Mouse (Mus musculus) erythroblast, embryonic 14.5 days (primary cell): ENCODE data around the gene Padi4.

Source experiments
- GATA1 ChIP-seq: IDR thresholded peaks from 2 replicates; pipeline ENCODE4 v1.6.1; 2012; ENCODE audit warnings: low read length, inconsistent platforms, mixed read lengths
- TAL1 ChIP-seq: IDR thresholded peaks from 3 replicates; pipeline ENCODE4 v1.6.1; 2012; ENCODE audit warnings: low read length, inconsistent platforms, mixed read lengths

GRCm38 (mm10) chr4:140788264-140788663 is 14.2 kb upstream of the Padi4 start:
- TF ChIP-seq TAL1 (no peak), GATA1 (no peak)
